Mouse (Mus musculus) CD4-positive, CD25-positive, alpha-beta regulatory T cell (primary cell): Measurements from ENCODE around the gene Sh3bp4. TPM values are rescaled to one million over a fixed set of nuclear protein-coding genes. Genes with fewer than 3 reads are reported as not detected.

Source experiments
- polyA plus RNA-seq: library from polyadenylated mRNA; unstranded; fragments of 100-300 nt; shearing (Covaris generic); gene quantifications from one replicate; pipeline ENCODE4 v1.2.1, GENCODE M21; 2017

Sh3bp4 gene
- polyA plus RNA-seq: 2.2 TPM

GRCm38 (mm10) chr1:89070103-89070700 lies at the start of gene Sh3bp4:
TSS of gene Sh3bp4 (plus strand) at chr1:89070415.

